Mouse (Mus musculus): ENCODE measurements at regions not wholly inside any gene's neighbourhood (a gene's known extent, or its start where the extent isn't known, plus 50 kb on each side); places are given as distances from the start of the nearest gene placed in this dataset.

GRCm38 (mm10) chr14:92866462-92866861 lies 1024.0 kb downstream of the Pcdh9 start:
- TF ChIP-seq E2F4 (IDR thresholded peaks at IDR 0.05; ENCODE audit: insufficient replicate concordance, low read depth, low read length): no peak
- TF ChIP-seq CTCF (conservative IDR thresholded peaks at IDR 0.05 in 1 of 2, IDR thresholded peaks at IDR 0.05 in 1 of 2; ENCODE audit: low read depth in 2 of 2, low read length in 2 of 2): no peak
- no peak for TF ChIP-seq POLR2A (IDR thresholded peaks at IDR 0.05; ENCODE audit: low read depth, low read length)
- TF ChIP-seq HCFC1 (IDR thresholded peaks at IDR 0.05; ENCODE audit: low read depth, low read length): no peak
- no peak for TF ChIP-seq POLR2AphosphoS2 (IDR thresholded peaks at IDR 0.05; ENCODE audit: low read depth, low read length)
- dilution Hi-C loops (cut with MboI; ENCODE audit: extremely low pct_ligation_motif_present, extremely low pct_unique_long_range_greater_than_20kb, low sequenced_read_pairs) (no loop called here), in situ Hi-C loops (cut with MboI; ENCODE audit: low pct_ligation_motif_present, low pct_unique_long_range_greater_than_20kb, low sequenced_read_pairs) (no loop called here)
- no peak overlapping the region for H3K4me2 ChIP-seq (ENCODE audit: insufficient read depth, low read depth, poor library complexity, severe bottlenecking)
- no peak for DNase-seq (ENCODE audit: extremely low read depth)
- no peaks in the 10 kb centered on the region for H3K36me3 ChIP-seq (replicated peaks in 1 of 2; ENCODE audit: control insufficient read depth in 1 of 2, insufficient read depth in 1 of 2, low read length in 1 of 2)
- no peak overlapping the region for H3K9ac ChIP-seq (ENCODE audit: insufficient read depth, low read depth)
- no peaks in the 10 kb centered on the region for H3K79me2 ChIP-seq (replicated peaks; ENCODE audit: control insufficient read depth, extremely low read depth, insufficient read depth, poor library complexity, severe bottlenecking)
- peaks cover 12% of the 10 kb centered on the region for H3K9me3 ChIP-seq (replicated peaks; ENCODE audit: low read length)
- no peaks in the 10 kb centered on the region for H3K4me1 ChIP-seq (ENCODE audit: control insufficient read depth in 1 of 2, insufficient read depth in 2 of 2)
- H3K27ac ChIP-seq (ENCODE audit: insufficient read depth, low read depth): no peak overlapping the region
- no peaks in the 10 kb centered on the region for H3K27me3 ChIP-seq (replicated peaks)
- no peak overlapping the region for H3K4me3 ChIP-seq (replicated peaks in 1 of 3; ENCODE audit: low read depth in 2 of 3, low read length in 2 of 3, poor library complexity in 1 of 3)

GRCm38 (mm10) chr14:92862942-92863341 lies 1027.5 kb downstream of the Pcdh9 start:
- no peaks in the 10 kb centered on the region for H3K27me3 ChIP-seq (replicated peaks)
- dilution Hi-C loops (cut with MboI; ENCODE audit: extremely low pct_ligation_motif_present, extremely low pct_unique_long_range_greater_than_20kb, low sequenced_read_pairs): no loop called here
- no peak overlapping the region for H3K27ac ChIP-seq (ENCODE audit: insufficient read depth, low read depth)
- TF ChIP-seq MEF2A (IDR thresholded peaks at IDR 0.05; ENCODE audit: borderline replicate concordance, low read depth, low read length) (no peak), ETS1 (conservative IDR thresholded peaks at IDR 0.05; ENCODE audit: low read depth, low read length) (no peak), TCF12 (IDR thresholded peaks at IDR 0.05; ENCODE audit: low read depth, low read length) (no peak), MYC (IDR thresholded peaks at IDR 0.05; ENCODE audit: low read depth, low read length) (no peak), EP300 (IDR thresholded peaks at IDR 0.05; ENCODE audit: low read length) (no peak), ZC3H11A (IDR thresholded peaks at IDR 0.05; ENCODE audit: low read depth, low read length) (no peak), TBP (conservative IDR thresholded peaks at IDR 0.05; ENCODE audit: low read depth, low read length) (no peak), SMC3 (IDR thresholded peaks at IDR 0.05; ENCODE audit: low read depth, low read length) (no peak), MAFK (IDR thresholded peaks at IDR 0.05; ENCODE audit: insufficient replicate concordance, low read length) (no peak), IRF4 (IDR thresholded peaks at IDR 0.05; ENCODE audit: low read depth, low read length) (no peak), BHLHE40 (IDR thresholded peaks at IDR 0.05; ENCODE audit: low read depth, low read length) (no peak), MAX (IDR thresholded peaks at IDR 0.05; ENCODE audit: low read length) (no peak), NELFE (IDR thresholded peaks at IDR 0.05; ENCODE audit: low read depth, low read length) (no peak), MAZ (IDR thresholded peaks at IDR 0.05; ENCODE audit: low read depth, low read length) (no peak), PAX5 (IDR thresholded peaks at IDR 0.05; ENCODE audit: low read length) (no peak), POLR2A (IDR thresholded peaks at IDR 0.05; ENCODE audit: low read depth, low read length) (no peak), KAT2A (IDR thresholded peaks at IDR 0.05; ENCODE audit: insufficient replicate concordance, low read length) (no peak)
- H3K9me3 ChIP-seq (replicated peaks; ENCODE audit: low read length): peaks cover 19% of the 10 kb centered on the region
- no peaks in the 10 kb centered on the region for H3K36me3 ChIP-seq (replicated peaks in 1 of 2; ENCODE audit: control insufficient read depth in 1 of 2, insufficient read depth in 1 of 2, low read length in 1 of 2)
- H3K79me2 ChIP-seq (replicated peaks; ENCODE audit: control insufficient read depth, extremely low read depth, insufficient read depth, poor library complexity, severe bottlenecking): no peaks in the 10 kb centered on the region
- H3K4me1 ChIP-seq (ENCODE audit: control insufficient read depth in 1 of 2, insufficient read depth in 2 of 2): no peaks in the 10 kb centered on the region
- no peak overlapping the region for H3K9ac ChIP-seq (ENCODE audit: insufficient read depth, low read depth)
- no peak overlapping the region for H3K4me2 ChIP-seq (ENCODE audit: insufficient read depth, low read depth, poor library complexity, severe bottlenecking)
- H3K4me3 ChIP-seq (replicated peaks in 1 of 3; ENCODE audit: low read depth in 2 of 3, low read length in 2 of 3, poor library complexity in 1 of 3): no peak overlapping the region
- DNase-seq (ENCODE audit: extremely low read depth): no peak
- in situ Hi-C loops (cut with MboI; ENCODE audit: low pct_ligation_motif_present, low pct_unique_long_range_greater_than_20kb, low sequenced_read_pairs): no loop called here
